Mouse (Mus musculus) spleen, embryonic (tissue): ENCODE results near the gene B4galt3.

Experiments used
- CTCF ChIA-PET: fragments of 350-600 bp; sonication (Branson Sonifier 250); formaldehyde crosslinking; loops from one replicate; lab custom pipeline; 2022; lab: Charles Lee

The B4galt3 gene

GRCm38 (mm10) chr1:171262594-171263130, 7.5 kb upstream of the B4galt3 start:
- CTCF ChIA-PET: no interaction called here

- CTCF ChIA-PET: no interaction called here
Measured at GRCm38 (mm10) chr1:171263185-171263611, 6.9 kb upstream of the B4galt3 start.

GRCm38 (mm10) chr1:171263666-171264461, 6.3 kb upstream of the B4galt3 start:
- CTCF ChIA-PET: no interaction called here

- CTCF ChIA-PET: interaction anchor here (0.7 kb wide), 1 partner anchor 124 kb away, joined by 11 read pairs; no protein-coding TSS in a partner anchor
Measured at GRCm38 (mm10) chr1:171265971-171266744, 4.0 kb upstream of the B4galt3 start.

- CTCF ChIA-PET: no interaction called here
Measured at GRCm38 (mm10) chr1:171268341-171268740, 1.8 kb upstream of the B4galt3 start.

GRCm38 (mm10) chr1:171270573-171270900, 409 bp downstream of the B4galt3 start:
- CTCF ChIA-PET: interaction anchor here (0.6 kb wide), 1 partner anchor 49 kb away, joined by 3 read pairs; no protein-coding TSS in a partner anchor

- CTCF ChIA-PET: interaction anchor here (0.6 to 1.2 kb wide), 3 partner anchors 14 to 50 kb away, joined by 3 to 24 read pairs (median 9); no protein-coding TSS in a partner anchor
Measured at GRCm38 (mm10) chr1:171271196-171271595, 1.1 kb downstream of the B4galt3 start.

GRCm38 (mm10) chr1:171271622-171272021, 1.5 kb downstream of the B4galt3 start:
- CTCF ChIA-PET: interaction anchor here (0.7 to 1.2 kb wide), 2 partner anchors 14 to 27 kb away, joined by 9 to 24 read pairs; no protein-coding TSS in a partner anchor

- CTCF ChIA-PET: interaction anchor here (0.6 to 1.2 kb wide), 3 partner anchors 11 to 27 kb away, joined by 3 to 24 read pairs (median 9); no protein-coding TSS in a partner anchor
Measured at GRCm38 (mm10) chr1:171272086-171272485, 2.0 kb downstream of the B4galt3 start.

GRCm38 (mm10) chr1:171274171-171274570, 4.0 kb downstream of the B4galt3 start:
- CTCF ChIA-PET: no interaction called here

- CTCF ChIA-PET: no interaction called here
Measured at GRCm38 (mm10) chr1:171275144-171275734, 5.1 kb downstream of the B4galt3 start.

GRCm38 (mm10) chr1:171276110-171276748, 6.1 kb downstream of the B4galt3 start:
- CTCF ChIA-PET: no interaction called here

- CTCF ChIA-PET: no interaction called here
Measured at GRCm38 (mm10) chr1:171277736-171278135, 7.6 kb downstream of the B4galt3 start.

GRCm38 (mm10) chr1:171278436-171278835, 8.3 kb downstream of the B4galt3 start:
- CTCF ChIA-PET: no interaction called here

- CTCF ChIA-PET: interaction anchor here (0.5 kb wide), 1 partner anchor 125 kb away, joined by 3 read pairs; no protein-coding TSS in a partner anchor
Measured at GRCm38 (mm10) chr1:171279012-171279705, 9.0 kb downstream of the B4galt3 start.

- CTCF ChIA-PET: no interaction called here
Measured at GRCm38 (mm10) chr1:171279721-171280120, 9.6 kb downstream of the B4galt3 start.

- CTCF ChIA-PET: no interaction called here
Measured at GRCm38 (mm10) chr1:171280250-171280915, 10.3 kb downstream of the B4galt3 start.

- CTCF ChIA-PET: no interaction called here
Measured at GRCm38 (mm10) chr1:171280916-171281527, 10.9 kb downstream of the B4galt3 start, which contains the start of gene Ppox. TSS of gene Ppox (minus strand) at chr1:171281186.

- CTCF ChIA-PET: no interaction called here
Measured at GRCm38 (mm10) chr1:171281528-171281923, 11.4 kb downstream of the B4galt3 start.
